Mouse (Mus musculus): Measurements from ENCODE around the gene Uggt2. TPM values are rescaled to one million over a fixed set of nuclear protein-coding genes. Genes with fewer than 3 reads are reported as not detected.

The Uggt2 gene
- total RNA-seq, 2 experiments from 2014 or later = 5.5 to 7.9 TPM

Other genes with a start within 250 kb of the Uggt2 start
- 1 to 10 TPM; 4.8 to 6.6 TPM for gene Dzip1, start 174.0 kb downstream of the Uggt2 start, total RNA-seq (2021)
- gene Dnajc3, start 161.5 kb downstream of the Uggt2 start, total RNA-seq (2021) = 10 to 100 TPM; 28.1 to 28.4 TPM
- under 1 TPM in 1 of 2 experiments, not detected in 1; 0.16 TPM for gene Hs6st3, start 38.9 kb upstream of the Uggt2 start, total RNA-seq (2021)